Mouse (Mus musculus): ENCODE measurements around the gene Rnasel.

Gene Rnasel

GRCm38 (mm10) chr1:153736096-153736495 is 13.1 kb upstream of the Rnasel start:
- DNase-seq (ENCODE audit: low read depth, low spot score): no peak

GRCm38 (mm10) chr1:153737101-153738085 is 11.8 kb upstream of the Rnasel start:
- DNase-seq (ENCODE audit: low read depth, low spot score): no peak

DNA sequence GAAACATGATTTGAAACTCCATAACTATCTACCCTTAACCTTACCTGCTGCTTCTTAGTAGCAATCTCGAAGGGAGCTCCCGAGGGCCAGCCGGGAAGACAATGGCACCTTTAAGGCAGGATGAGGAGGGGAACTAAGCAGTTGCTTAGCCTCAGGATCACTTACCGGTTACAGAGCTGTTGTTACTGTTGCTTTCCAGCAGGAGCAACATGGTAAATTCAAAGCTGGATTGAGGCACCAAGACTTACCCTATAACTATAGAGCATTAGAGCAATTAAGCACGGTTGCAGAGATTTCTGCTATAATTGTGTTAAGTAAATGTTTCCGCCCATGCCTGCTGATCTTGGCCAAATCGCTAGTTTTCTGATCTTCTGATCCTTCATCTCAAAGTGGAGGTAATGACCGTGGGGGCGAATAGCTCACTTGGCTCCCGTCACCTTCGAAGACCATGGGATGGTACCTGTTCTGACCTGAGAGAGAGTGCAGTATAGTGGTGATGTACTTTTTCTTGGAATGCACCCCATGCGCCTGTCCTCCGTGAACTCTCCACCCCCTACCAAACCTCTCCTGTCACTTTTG is 9.7 kb upstream of the Rnasel start:
- DNase-seq (ENCODE audit: low read depth, low spot score): peak; percentile 44

GRCm38 (mm10) chr1:153740145-153740544 is 9.1 kb upstream of the Rnasel start, which contains the start of gene Rgs16:
Gene Rgs16 (plus strand): TSS chr1:153740349.
- peak; percentile 90 for DNase-seq (ENCODE audit: low read depth, low spot score)

GRCm38 (mm10) chr1:153740775-153741400 is 8.3 kb upstream of the Rnasel start:
- peak; percentile 26 for DNase-seq (ENCODE audit: low read depth, low spot score)

DNA sequence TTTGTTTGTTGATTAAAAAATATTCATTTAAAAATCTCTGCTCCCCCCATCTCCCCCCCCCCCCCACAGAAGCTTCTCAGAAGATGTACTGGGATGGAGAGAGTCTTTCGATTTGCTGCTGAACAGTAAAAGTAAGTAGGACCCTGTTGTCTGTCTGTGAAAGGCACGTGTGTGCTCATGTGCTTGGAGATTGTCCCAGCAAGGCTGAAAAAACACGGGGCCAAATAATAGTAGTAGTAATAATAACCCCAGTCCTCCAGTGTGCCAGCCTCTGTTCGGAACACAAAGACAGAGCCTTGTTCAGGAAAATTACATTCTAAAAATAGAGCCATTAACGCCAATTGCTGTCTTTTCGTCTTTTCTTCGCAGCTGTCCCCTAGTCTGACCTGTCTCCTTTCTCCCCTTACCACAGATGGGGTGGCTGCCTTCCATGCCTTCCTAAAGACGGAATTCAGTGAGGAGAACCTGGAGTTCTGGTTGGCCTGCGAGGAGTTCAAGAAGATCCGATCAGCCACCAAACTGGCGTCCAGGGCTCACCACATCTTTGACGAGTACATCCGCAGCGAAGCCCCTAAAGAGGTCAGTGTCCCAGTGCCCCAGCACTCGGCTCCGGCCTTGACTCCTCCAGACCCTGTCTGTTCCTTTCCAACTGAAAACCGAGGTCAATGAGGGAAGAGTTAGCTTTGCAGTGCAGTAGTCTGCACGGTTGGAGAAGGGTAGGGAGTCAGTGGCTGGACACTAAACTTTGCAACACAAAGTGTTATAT is 7.5 kb upstream of the Rnasel start:
- DNase-seq (ENCODE audit: low read depth, low spot score): no peak

- DNase-seq (ENCODE audit: low read depth, low spot score): peak; percentile 91
Observed at GRCm38 (mm10) chr1:153742374-153743155, 6.7 kb upstream of the Rnasel start.

DNA sequence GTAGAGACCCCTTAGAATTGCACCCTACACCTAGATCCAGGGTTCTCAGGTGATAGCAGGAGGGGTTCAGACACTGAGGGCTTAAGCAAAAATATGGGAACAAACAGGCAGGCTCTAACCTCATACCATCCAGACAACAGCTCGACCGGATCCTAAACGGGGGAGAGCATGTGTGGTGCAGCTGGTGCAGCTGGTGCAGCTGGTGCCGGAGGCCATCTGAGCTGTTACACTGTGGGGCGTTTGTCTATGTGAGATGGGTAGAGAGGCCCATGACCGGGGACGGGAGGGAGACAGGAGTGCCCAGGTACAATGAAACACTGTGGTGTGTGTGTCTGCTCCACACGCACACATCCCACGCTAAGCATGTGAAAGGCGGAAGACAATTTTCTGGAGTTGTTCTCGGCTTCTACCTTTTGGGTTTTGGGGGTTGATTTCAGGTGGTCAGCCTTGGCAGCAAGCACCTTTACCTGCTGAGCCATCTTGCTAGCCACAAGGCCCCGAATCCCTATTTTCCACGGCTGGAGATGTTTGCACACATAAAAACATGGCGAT is 3.0 kb upstream of the Rnasel start:
- no peak for DNase-seq (ENCODE audit: low read depth, low spot score)

DNA sequence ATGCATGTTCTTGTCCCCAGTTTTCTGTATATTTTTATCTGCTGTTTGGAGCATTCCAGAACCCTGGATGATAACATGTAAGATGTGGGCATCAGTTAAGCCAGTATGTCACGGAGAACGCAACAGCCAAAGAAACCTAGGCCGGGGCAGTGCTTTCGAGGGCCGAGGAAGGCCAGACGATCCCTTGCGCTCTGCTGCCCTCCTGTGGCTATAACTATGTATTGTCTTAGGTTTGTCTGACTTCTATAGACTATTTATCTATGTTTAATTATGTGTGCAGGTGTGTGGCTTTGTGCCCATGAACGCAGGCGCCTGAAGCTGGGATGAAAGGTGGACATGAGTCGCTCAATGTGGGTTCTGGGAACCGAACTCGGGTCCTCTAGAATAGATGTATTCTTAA is 2.5 kb upstream of the Rnasel start:
- peak; percentile 90 for DNase-seq (ENCODE audit: low read depth, low spot score)

- DNase-seq (ENCODE audit: low read depth, low spot score): no peak
Observed at GRCm38 (mm10) chr1:153747861-153748530, 1.2 kb upstream of the Rnasel start.

GRCm38 (mm10) chr1:153748549-153748948 is 677 bp upstream of the Rnasel start:
- peak; percentile 83 for DNase-seq (ENCODE audit: low read depth, low spot score)

DNA sequence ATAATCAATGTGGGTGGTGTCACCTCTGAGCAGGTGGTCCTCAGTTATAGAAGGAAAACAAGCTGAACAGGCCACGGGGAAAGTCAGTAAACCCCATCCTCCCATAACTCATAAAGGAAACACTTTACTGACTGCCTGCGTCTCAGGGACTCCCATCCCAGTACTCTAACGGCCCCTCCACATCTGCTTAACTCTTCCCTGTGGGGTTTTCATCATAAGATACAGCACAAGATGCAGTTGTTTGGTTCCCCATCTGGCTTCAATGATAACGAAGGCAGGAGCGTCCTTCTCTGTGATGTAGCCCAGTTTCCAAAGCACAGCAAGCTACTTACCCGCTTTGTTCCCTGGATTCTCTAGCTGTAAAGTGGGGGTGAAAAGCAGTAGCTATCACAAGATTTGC is 828 bp downstream of the Rnasel start:
- DNase-seq (ENCODE audit: low read depth, low spot score): no peak

GRCm38 (mm10) chr1:153751763-153752301 is 2.6 kb downstream of the Rnasel start:
- peak; percentile 79 for DNase-seq (ENCODE audit: low read depth, low spot score)

DNA sequence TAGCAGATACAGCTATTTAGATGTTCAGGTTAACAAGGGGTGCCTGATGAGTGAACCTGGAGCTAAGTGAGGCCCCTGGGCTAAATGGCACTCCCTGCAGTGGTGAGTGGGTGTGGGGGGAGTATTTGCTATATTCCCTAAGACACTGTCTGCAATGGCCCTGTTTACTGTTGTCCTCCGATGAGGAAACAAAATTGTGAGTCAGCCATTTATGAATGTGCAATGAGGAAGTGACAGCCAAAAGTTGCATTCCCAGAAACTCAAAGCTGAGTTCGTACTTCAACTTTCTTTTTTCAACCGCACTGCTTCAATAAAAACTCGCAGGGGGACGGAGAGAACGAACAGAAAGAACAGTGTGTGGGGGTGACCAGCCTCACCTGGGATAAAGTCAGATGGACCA is 3.3 kb downstream of the Rnasel start:
- no peak for DNase-seq (ENCODE audit: low read depth, low spot score)

- DNase-seq (ENCODE audit: low read depth, low spot score): no peak
Observed at GRCm38 (mm10) chr1:153753725-153754464, 4.7 kb downstream of the Rnasel start.

GRCm38 (mm10) chr1:153764136-153764535 is 14.9 kb downstream of the Rnasel start:
- DNase-seq (ENCODE audit: low read depth, low spot score): no peak

DNA sequence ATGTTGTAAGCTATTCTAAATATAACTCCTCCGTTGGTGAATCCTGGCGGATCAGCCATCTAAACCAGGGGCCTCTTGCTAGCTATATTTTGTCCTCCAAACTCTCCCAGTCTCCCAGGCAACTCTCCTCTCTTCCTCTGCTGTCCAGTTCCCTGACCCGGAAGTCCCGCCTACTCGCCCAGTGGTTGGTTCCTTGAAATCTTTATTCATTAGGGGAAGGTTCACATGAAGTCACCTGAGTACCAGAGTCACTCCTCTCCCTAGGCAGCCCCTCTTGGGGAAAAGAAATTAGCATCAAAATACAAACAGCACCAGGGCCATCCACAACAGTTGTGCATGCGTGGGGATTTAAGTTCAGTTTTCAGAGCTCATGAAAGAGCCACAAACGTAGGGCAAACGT is 17.1 kb downstream of the Rnasel start:
- no peak for DNase-seq (ENCODE audit: low read depth, low spot score)

DNA sequence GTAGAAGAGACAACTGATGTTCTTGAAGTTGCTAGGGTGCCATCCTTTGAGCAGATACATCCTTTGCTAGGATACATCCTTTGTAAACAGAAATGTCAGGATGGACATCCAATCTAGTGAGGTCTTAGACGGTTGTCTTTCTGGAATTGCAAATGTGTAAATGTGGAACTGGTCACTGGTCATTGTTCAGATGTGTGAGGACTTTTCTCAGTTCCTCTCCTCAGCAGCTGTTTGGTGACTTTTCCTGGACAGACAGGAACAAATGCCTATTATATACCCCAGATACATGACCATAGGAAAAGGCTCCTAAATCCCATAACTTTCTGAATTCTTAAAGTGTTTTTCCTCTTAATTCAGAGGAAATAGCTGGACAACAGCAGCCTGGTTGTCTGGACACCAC is 18.1 kb downstream of the Rnasel start:
- DNase-seq (ENCODE audit: low read depth, low spot score): no peak

DNA sequence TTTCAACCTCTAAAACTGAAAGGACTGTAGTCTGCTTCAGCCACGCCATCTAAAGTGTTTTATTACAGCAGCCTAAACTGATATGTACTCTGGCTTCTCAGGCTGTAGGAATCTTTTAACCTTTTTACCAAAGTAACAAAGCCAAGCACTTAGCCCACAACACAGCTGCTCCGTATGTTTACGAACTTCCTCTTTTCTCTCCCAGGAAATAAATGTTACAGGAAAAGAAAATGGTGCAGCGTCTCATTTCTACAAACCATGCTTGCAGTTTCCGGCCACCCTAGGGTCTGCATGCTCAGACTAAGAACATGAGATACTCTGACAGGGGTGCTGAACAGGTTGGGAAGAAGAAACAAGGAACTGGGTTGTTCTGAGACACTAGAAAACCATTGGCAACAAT is 19.2 kb downstream of the Rnasel start:
- no peak for DNase-seq (ENCODE audit: low read depth, low spot score)

All from CD4-positive, CD25-positive, alpha-beta regulatory T cell, adult 2 months (primary cell).